14 mouse cellular contexts compared by ENCODE assay signal in genomic region chr2:129544919-129545318, GRCm38 (mm10). TPM values are rescaled to one million over a fixed set of nuclear protein-coding genes. Genes with fewer than 3 reads are reported as not detected.
DNase-seq lines count a peak whose midpoint lies in the region; ATAC-seq and TF ChIP-seq lines count a peak whose summit lies in the region.
"Had no signal": no experiment of that assay in that cellular context is flagged by ENCODE, and none has a peak within 500 bp of the region (broad histone marks: within the 10 kb centered on the region; RNA-seq: fewer than 3 reads in every experiment).

No protein-coding gene starts in this region.

- 0 out of 2 replicates have a peak, but pooled peaks have one; percentile 10 for ATAC-seq in kidney, embryonic 16.5 days (ENCODE audit: low FRiP score, low TSS enrichment)
- ATAC-seq in forebrain, embryonic 13.5 days: 0 out of 2 replicates have a peak, but pooled peaks have one; percentile 29
- ATAC-seq: intestine, embryonic 16.5 days had no signal

- no peak overlapping the region for H3K4me2 ChIP-seq in kidney, embryonic 16.5 days (replicated peaks; ENCODE audit: low read depth, low read length)
- no peak overlapping the region for H3K4me2 ChIP-seq in forebrain, embryonic 13.5 days
- H3K4me2 ChIP-seq: limb, embryonic 15.5 days; lung, embryonic 15.5 days had no signal

- no peaks in the 10 kb centered on the region for H3K9me3 ChIP-seq in kidney, embryonic 16.5 days (ENCODE audit: low read length)
- H3K9me3 ChIP-seq in forebrain, embryonic 13.5 days (replicated peaks): no peaks in the 10 kb centered on the region
- H3K9me3 ChIP-seq: limb, embryonic 15.5 days; lung, embryonic 15.5 days; megakaryocyte, embryonic 14.5 days had no signal

- no peaks in the 10 kb centered on the region for H3K4me1 ChIP-seq in kidney, embryonic 16.5 days (ENCODE audit: insufficient read depth, low read length)
- H3K4me1 ChIP-seq in forebrain, embryonic 13.5 days: peaks cover 11% of the 10 kb centered on the region
- H3K4me1 ChIP-seq: lung, embryonic 15.5 days had no signal

- 89% methylated on average over 3 of the region's 3 CpGs for WGBS in kidney, embryonic 16.5 days
- whole genome bisulfite sequencing in forebrain, embryonic 13.5 days: 57% methylated on average over 3 of the region's 3 CpGs

- no peak overlapping the region for H3K27ac ChIP-seq in kidney, embryonic 16.5 days (ENCODE audit: low read length)
- H3K27ac ChIP-seq in forebrain, embryonic 13.5 days: peak overlapping the region; percentile 40; the same call in 1 of the 2 replicates
- H3K27ac ChIP-seq: limb, embryonic 15.5 days; lung, embryonic 15.5 days had no signal

- H3K36me3 ChIP-seq in kidney, embryonic 16.5 days (ENCODE audit: insufficient read depth, low read length): no peaks in the 10 kb centered on the region
- no peaks in the 10 kb centered on the region for H3K36me3 ChIP-seq in forebrain, embryonic 13.5 days (ENCODE audit: poor library complexity, severe bottlenecking)
- H3K36me3 ChIP-seq: limb, embryonic 15.5 days; lung, embryonic 15.5 days had no signal

- no peak for TF ChIP-seq CTCF in brain, embryonic 14.5 days (IDR thresholded peaks at IDR 0.05; ENCODE audit: borderline replicate concordance, extremely low read depth, insufficient read depth, insufficient read length)

- no peaks in the 10 kb centered on the region for H3K27me3 ChIP-seq in kidney, embryonic 16.5 days (ENCODE audit: insufficient read depth, low read length)
- no peaks in the 10 kb centered on the region for H3K27me3 ChIP-seq in forebrain, embryonic 13.5 days
- H3K27me3 ChIP-seq: CH12.LX; limb, embryonic 15.5 days; lung, embryonic 15.5 days had no signal

- DNase-seq in kidney, postnatal 14 days: no peak
- peak; percentile 44 for DNase-seq in brain, embryonic 14.5 days (ENCODE audit: low read depth)
- peak; percentile 99 for DNase-seq in cerebellum, adult 11-12 months
- no peak for DNase-seq in embryo, embryonic 10.5 days (ENCODE audit: low spot score)
- no peak for DNase-seq in kidney, adult 18-20 months
- DNase-seq: embryo, embryonic 11 days had no signal

- H3K9ac ChIP-seq in kidney, embryonic 16.5 days (replicated peaks; ENCODE audit: low read length): no peak overlapping the region
- H3K9ac ChIP-seq in forebrain, embryonic 13.5 days: no peak overlapping the region
- H3K9ac ChIP-seq: limb, embryonic 15.5 days; lung, embryonic 15.5 days had no signal

- no peak overlapping the region for H3K4me3 ChIP-seq in kidney, embryonic 16.5 days (ENCODE audit: low read length)
- no peak overlapping the region for H3K4me3 ChIP-seq in forebrain, embryonic 13.5 days
- H3K4me3 ChIP-seq: limb, embryonic 15.5 days; lung, embryonic 15.5 days; megakaryocyte, embryonic 14.5 days had no signal

- no peak for TF ChIP-seq POLR2A in brain, embryonic 14.5 days (IDR thresholded peaks at IDR 0.05; ENCODE audit: borderline replicate concordance, extremely low read depth, insufficient read depth, insufficient read length, poor library complexity, severe bottlenecking)

RNA-seq across cellular contexts. Expression of gene F830045P16Rik, which starts 8.5 kb away (rescaled TPM):
- polyA plus RNA-seq in kidney, embryonic 16.5 days (2015; fragmentation: Nextera tagmentation; extraction: Ambion mirVana): not detected in 2 replicates
- not detected in 2 replicates for polyA plus RNA-seq in brain, embryonic 14.5 days (2012; rRNA removed)
- not detected in 2 replicates for polyA plus RNA-seq in forebrain, embryonic 13.5 days (2015; fragmentation: Nextera tagmentation; extraction: Ambion mirVana)
- polyA plus RNA-seq: intestine, embryonic 16.5 days; large intestine, adult 2 months; lung, embryonic 15.5 days had no signal

RNA-seq across cellular contexts. Expression of gene Sirpa, which starts 47.7 kb away (rescaled TPM):
- 29.0 and 29.8 TPM in 2 replicates for polyA plus RNA-seq in kidney, embryonic 16.5 days (2015; fragmentation: Nextera tagmentation; extraction: Ambion mirVana)
- polyA plus RNA-seq in brain, embryonic 14.5 days (2012; rRNA removed): 36.2 and 44.6 TPM in 2 replicates
- polyA plus RNA-seq in forebrain, embryonic 13.5 days (2015; fragmentation: Nextera tagmentation; extraction: Ambion mirVana): 16.9 and 19.5 TPM in 2 replicates

Comparison
In these comparisons a context has a peak if more than half of its experiments do, and no peak if none do; other contexts are left out.
1. DNase-seq: peak in brain, embryonic 14.5 days (single experiment) and cerebellum, adult 11-12 months (single experiment); none in kidney, postnatal 14 days (single experiment), embryo, embryonic 10.5 days (single experiment) and kidney, adult 18-20 months (single experiment).